Comparison of ENCODE assay signal across 9 mouse cellular contexts in genomic region chr10:80948570-80948969, GRCm38 (mm10). TPM values are rescaled to one million over a fixed set of nuclear protein-coding genes. Genes with fewer than 3 reads are reported as not detected.
DNase-seq lines count a peak whose midpoint lies in the region; ATAC-seq lines count a peak whose summit lies in the region.
"Had no signal": no experiment of that assay in that cellular context is flagged by ENCODE, and none has a peak within 500 bp of the region (broad histone marks: within the 10 kb centered on the region; RNA-seq: fewer than 3 reads in every experiment).

No protein-coding gene starts in this region.

- H3K27ac ChIP-seq in brown adipose tissue, adult 24 weeks (replicated peaks; ENCODE audit: low read depth, low read length) = peak overlapping the region; percentile 15; the same call in 1 of the 2 replicates
- no peak overlapping the region; the same call in 1 of the 2 replicates for H3K27ac ChIP-seq in forebrain, embryonic 13.5 days
- H3K27ac ChIP-seq: neural tube, embryonic 12.5 days had no signal

- peaks cover 50% of the 10 kb centered on the region for H3K27me3 ChIP-seq in megakaryocyte, embryonic 14.5 days (replicated peaks)
- 0 out of 2 replicates have a peak, but pooled peaks cover 3% of the 10 kb centered on the region for H3K27me3 ChIP-seq in forebrain, embryonic 13.5 days
- H3K27me3 ChIP-seq: neural tube, embryonic 12.5 days had no signal

- no peaks in the 10 kb centered on the region for H3K9me3 ChIP-seq in megakaryocyte, embryonic 14.5 days
- no peaks in the 10 kb centered on the region for H3K9me3 ChIP-seq in forebrain, embryonic 13.5 days (replicated peaks)
- H3K9me3 ChIP-seq: neural tube, embryonic 12.5 days had no signal

- ATAC-seq in megakaryocyte, adult 5-6 weeks (ENCODE audit: poor library complexity, severe bottlenecking) = no peak
- ATAC-seq in forebrain, embryonic 13.5 days = no peak

- H3K9ac ChIP-seq in forebrain, embryonic 13.5 days = no peak overlapping the region
- H3K9ac ChIP-seq: neural tube, embryonic 12.5 days had no signal

- H3K4me3 ChIP-seq in megakaryocyte, embryonic 14.5 days (replicated peaks) = peak overlapping the region; percentile 75
- no peak overlapping the region for H3K4me3 ChIP-seq in brown adipose tissue, adult 24 weeks (ENCODE audit: insufficient read depth, low read depth, low read length)
- H3K4me3 ChIP-seq in forebrain, embryonic 13.5 days = no peak overlapping the region
- H3K4me3 ChIP-seq: neural tube, embryonic 12.5 days had no signal

- 32% methylated on average over 6 of the region's 6 CpGs for WGBS in forebrain, embryonic 13.5 days

- intact Hi-C loops in left cerebral cortex, postnatal 14 days (cut with DNase I) = no loop called here

- peaks cover 61% of the 10 kb centered on the region for H3K4me1 ChIP-seq in megakaryocyte, embryonic 14.5 days
- peaks cover 13% of the 10 kb centered on the region; the same call in 1 of the 2 replicates for H3K4me1 ChIP-seq in brown adipose tissue, adult 24 weeks (ENCODE audit: control insufficient read depth, insufficient read depth, insufficient read length, low read length)
- peaks cover 16% of the 10 kb centered on the region for H3K4me1 ChIP-seq in forebrain, embryonic 13.5 days

- H3K4me2 ChIP-seq in forebrain, embryonic 13.5 days = no peak overlapping the region
- H3K4me2 ChIP-seq: neural tube, embryonic 12.5 days had no signal

- no peaks in the 10 kb centered on the region for H3K36me3 ChIP-seq in megakaryocyte, embryonic 14.5 days (replicated peaks; ENCODE audit: low read length)
- no peaks in the 10 kb centered on the region for H3K36me3 ChIP-seq in forebrain, embryonic 13.5 days (ENCODE audit: poor library complexity, severe bottlenecking)
- H3K36me3 ChIP-seq: neural tube, embryonic 12.5 days had no signal

- DNase-seq in kidney, postnatal 4 days = peak; percentile 57 to 73
- DNase-seq in left cerebral cortex, postnatal 14 days (ENCODE audit: low spot score in 2 of 2) = no peak
- no peak for DNase-seq in left cerebral cortex, adult 9 months (ENCODE audit: low spot score in 2 of 2)
- DNase-seq: left cerebral cortex, postnatal 4 days had no signal

RNA-seq across cellular contexts. Expression of gene Gadd45b, which starts 18.7 kb away (rescaled TPM):
- polyA plus RNA-seq in megakaryocyte, embryonic 14.5 days (2012; ENCODE audit: insufficient read depth, low replicate concordance) = 29.3 and 96.0 TPM in 2 replicates
- 11.0 and 12.9 TPM in 2 replicates for total RNA-seq in megakaryocyte, adult 5-6 weeks (2015)
- 9.4 and 20.3 TPM in 2 replicates for total RNA-seq in megakaryocyte, adult 5-6 weeks (2017)
- polyA plus RNA-seq in brown adipose tissue, adult 24 weeks (2012; ENCODE audit: insufficient read depth, insufficient read length, missing spikeins) = 7.2 and 10.3 TPM in 2 replicates
- 10 to 100 TPM; 11.9 to 12.5 TPM for total RNA-seq in left cerebral cortex, postnatal 14 days (2021)
- polyA plus RNA-seq in forebrain, embryonic 13.5 days (2015; fragmentation: Nextera tagmentation; extraction: Ambion mirVana) = 4.9 and 5.1 TPM in 2 replicates

RNA-seq across cellular contexts. Expression of gene Lmnb2, which starts 30.5 kb away (rescaled TPM):
- polyA plus RNA-seq in megakaryocyte, embryonic 14.5 days (2012; ENCODE audit: insufficient read depth, low replicate concordance) = 11.8 and 16.6 TPM in 2 replicates
- total RNA-seq in megakaryocyte, adult 5-6 weeks (2015) = 7.7 and 9.5 TPM in 2 replicates
- 35.2 and 35.8 TPM in 2 replicates for total RNA-seq in megakaryocyte, adult 5-6 weeks (2017)
- polyA plus RNA-seq in brown adipose tissue, adult 24 weeks (2012; ENCODE audit: insufficient read depth, insufficient read length, missing spikeins) = 1.9 and 4.9 TPM in 2 replicates
- total RNA-seq in left cerebral cortex, postnatal 14 days (2021) = 10 to 100 TPM; 19.7 to 20.1 TPM
- polyA plus RNA-seq in forebrain, embryonic 13.5 days (2015; fragmentation: Nextera tagmentation; extraction: Ambion mirVana) = 54.0 and 54.9 TPM in 2 replicates

RNA-seq across cellular contexts. Expression of gene Timm13, which starts 47.8 kb away (rescaled TPM):
- 88.8 and 345 TPM in 2 replicates for polyA plus RNA-seq in megakaryocyte, embryonic 14.5 days (2012; ENCODE audit: insufficient read depth, low replicate concordance)
- total RNA-seq in megakaryocyte, adult 5-6 weeks (2015) = 60.1 and 74.7 TPM in 2 replicates
- 31.8 and 44.9 TPM in 2 replicates for total RNA-seq in megakaryocyte, adult 5-6 weeks (2017)
- 319 and 342 TPM in 2 replicates for polyA plus RNA-seq in brown adipose tissue, adult 24 weeks (2012; ENCODE audit: insufficient read depth, insufficient read length, missing spikeins)
- total RNA-seq in left cerebral cortex, postnatal 14 days (2021) = 100 to 1,000 TPM; 145 to 157 TPM
- 356 and 364 TPM in 2 replicates for polyA plus RNA-seq in forebrain, embryonic 13.5 days (2015; fragmentation: Nextera tagmentation; extraction: Ambion mirVana)

Comparison
In these comparisons a context has a peak if more than half of its experiments do, and no peak if none do; other contexts are left out.
1. DNase-seq: peak in kidney, postnatal 4 days (2 of 2); none in left cerebral cortex, postnatal 14 days (0 of 2) and left cerebral cortex, adult 9 months (0 of 2).